Mouse (Mus musculus) limb, embryonic 11.5 days (tissue): ENCODE data around the gene Akr1cl. TPM values are rescaled to one million over a fixed set of nuclear protein-coding genes. Genes with fewer than 3 reads are reported as not detected.
A peak's percentile ranks its signal among the peaks of the same experiment; 100 is the strongest.
"Not testable (repeated sequence)": the region's sequence is repeated elsewhere in the genome, so short reads cannot be mapped to it uniquely, and the experiment has no call there.

ENCODE experiments used
- ATAC-seq: fragments of 200-750 bp; cut with Nextera tagmentation; 2 replicates; pipeline ENCODE4 v1.8.0; 2017; ENCODE audit warnings: low read depth; ENCODE audit not compliant: insufficient number of reproducible peaks, low FRiP score, low TSS enrichment
- DNase-seq: peaks from one replicate; pipeline ENCODE4 v3.0.0-alpha.2; 2015; ENCODE audit warnings: low spot score
- H3K27ac ChIP-seq: fragments of 300-500 bp; sonication (generic); replicated peaks from 2 replicates; pipeline ENCODE4 v1.5.1; 2014; ENCODE audit warnings: low read depth, mild to moderate bottlenecking, low read length
- H3K27me3 ChIP-seq: fragments of 300-500 bp; sonication (generic); 2 replicates; pipeline ENCODE4 v1.6.1; 2014; ENCODE audit warnings: mild to moderate bottlenecking, low read length, mixed read lengths; ENCODE audit not compliant: control insufficient read depth, insufficient read depth
- H3K36me3 ChIP-seq: fragments of 300-500 bp; sonication (generic); 2 replicates; pipeline ENCODE4 v1.6.1; 2014; ENCODE audit warnings: mild to moderate bottlenecking, low read length, moderate library complexity, mixed read lengths; ENCODE audit not compliant: control insufficient read depth, insufficient read depth
- H3K4me1 ChIP-seq: fragments of 300-500 bp; sonication (generic); 2 replicates; pipeline ENCODE4 v1.6.1; 2014; ENCODE audit warnings: low read length, mixed read lengths; ENCODE audit not compliant: control insufficient read depth, insufficient read depth
- H3K4me2 ChIP-seq: fragments of 300-500 bp; sonication (generic); 2 replicates; pipeline ENCODE4 v1.6.1; 2014; ENCODE audit warnings: low read depth, mild to moderate bottlenecking, moderate library complexity; ENCODE audit not compliant: severe bottlenecking
- H3K4me3 ChIP-seq: fragments of 300-500 bp; sonication (generic); 2 replicates; pipeline ENCODE4 v1.5.1; 2014; ENCODE audit warnings: low read depth, low read length
- H3K9ac ChIP-seq: fragments of 300-500 bp; sonication (generic); 2 replicates; pipeline ENCODE4 v1.6.1; 2014; ENCODE audit warnings: mild to moderate bottlenecking, low read length
- H3K9me3 ChIP-seq: fragments of 300-500 bp; sonication (generic); 2 replicates; pipeline ENCODE4 v1.6.1; 2016; ENCODE audit warnings: low read length; ENCODE audit not compliant: control insufficient read depth
- WGBS: fragments of 180-500 bp; shearing (Covaris S2); extraction: QIAGEN DNeasy Blood & Tissue Kit; methylation state at CpG from one replicate; pipeline ENCODE4 v1.1.7; 2014; 5-methylcytosine and 5-hydroxymethylcytosine counted together
- polyA plus RNA-seq: library from polyadenylated mRNA; unstranded; fragments of >200 nt; fragmentation: Nextera tagmentation; extraction: Ambion mirVana; gene quantifications from 2 replicates; pipeline ENCODE4 v1.2.1, GENCODE M21; 2014

The Akr1cl gene
- polyA plus RNA-seq, 1 experiment from 2014 or later: 0.15 TPM

GRCm38 (mm10) chr1:65050952-65051351, 18.4 kb upstream of the Akr1cl start, which contains the start of gene Cryge:
Gene Cryge, minus strand, starts transcription at chr1:65051149.
- H3K36me3 ChIP-seq, H3K4me1 ChIP-seq, H3K4me2 ChIP-seq, H3K9ac ChIP-seq, H3K27ac ChIP-seq, H3K27me3 ChIP-seq, H3K9me3 ChIP-seq, H3K4me3 ChIP-seq, ATAC-seq, DNase-seq: not testable (repeated sequence)
- WGBS: 78% methylated on average over 8 of the region's 12 CpGs

- Histone ChIP-seq H3K4me3 (no peak overlapping the region), H3K4me2 (no peak overlapping the region), H3K9me3 (no peaks in the 10 kb centered on the region), H3K4me1 (no peaks in the 10 kb centered on the region), H3K9ac (no peak overlapping the region), H3K27me3 (no peaks in the 10 kb centered on the region), H3K36me3 (no peaks in the 10 kb centered on the region), H3K27ac (no peak overlapping the region)
- DNase-seq (peak; percentile 24), ATAC-seq (no peak)
- WGBS: 67% methylated on average over 12 of the region's 12 CpGs
Observed at GRCm38 (mm10) chr1:65048781-65049180, 16.2 kb upstream of the Akr1cl start.

GRCm38 (mm10) chr1:65046401-65047109, 14.0 kb upstream of the Akr1cl start:
- Histone ChIP-seq H3K36me3 (no peaks in the 10 kb centered on the region), H3K27ac (no peak overlapping the region), H3K9me3 (no peaks in the 10 kb centered on the region), H3K9ac (no peak overlapping the region), H3K4me2 (no peak overlapping the region), H3K27me3 (no peaks in the 10 kb centered on the region), H3K4me1 (no peaks in the 10 kb centered on the region), H3K4me3 (no peak overlapping the region)
- ATAC-seq: no peak
- 37% methylated on average over 8 of the region's 8 CpGs for WGBS
- no peak for DNase-seq

- DNase-seq (no peak), ATAC-seq (no peak)
- 82% methylated on average over 2 of the region's 2 CpGs for WGBS
Observed at GRCm38 (mm10) chr1:65043433-65043832, 10.9 kb upstream of the Akr1cl start.

GRCm38 (mm10) chr1:65041837-65042236, 9.3 kb upstream of the Akr1cl start:
- WGBS: 93% methylated on average over 3 of the region's 3 CpGs
- no peak for ATAC-seq
- no peaks in the 10 kb centered on the region for H3K9me3 ChIP-seq
- no peaks in the 10 kb centered on the region for H3K36me3 ChIP-seq
- H3K4me1 ChIP-seq: no peaks in the 10 kb centered on the region
- no peak for DNase-seq
- no peak overlapping the region for H3K4me2 ChIP-seq
- no peaks in the 10 kb centered on the region for H3K27me3 ChIP-seq
- H3K4me3 ChIP-seq: no peak overlapping the region
- no peak overlapping the region for H3K27ac ChIP-seq
- no peak overlapping the region for H3K9ac ChIP-seq

More at GRCm38 (mm10) chr1:65043433-65043832, 10.9 kb upstream of the Akr1cl start:
- H3K4me3 ChIP-seq: no peak overlapping the region
- no peaks in the 10 kb centered on the region for H3K36me3 ChIP-seq
- H3K9ac ChIP-seq: no peak overlapping the region
- H3K27ac ChIP-seq: no peak overlapping the region
- H3K9me3 ChIP-seq: no peaks in the 10 kb centered on the region
- H3K4me2 ChIP-seq: no peak overlapping the region
- H3K27me3 ChIP-seq: no peaks in the 10 kb centered on the region
- no peaks in the 10 kb centered on the region for H3K4me1 ChIP-seq

GRCm38 (mm10) chr1:65040806-65041205, 8.2 kb upstream of the Akr1cl start:
- no peaks in the 10 kb centered on the region for H3K9me3 ChIP-seq
- no peak overlapping the region for H3K27ac ChIP-seq
- H3K4me3 ChIP-seq: no peak overlapping the region
- H3K9ac ChIP-seq: no peak overlapping the region
- no peaks in the 10 kb centered on the region for H3K4me1 ChIP-seq
- 87% methylated on average over 6 of the region's 6 CpGs for WGBS
- H3K4me2 ChIP-seq: no peak overlapping the region
- no peak for DNase-seq
- ATAC-seq: no peak
- no peaks in the 10 kb centered on the region for H3K36me3 ChIP-seq
- no peaks in the 10 kb centered on the region for H3K27me3 ChIP-seq

- H3K4me3 ChIP-seq: no peak overlapping the region
- no peak overlapping the region for H3K9ac ChIP-seq
- H3K27ac ChIP-seq: no peak overlapping the region
- no peak for DNase-seq
- H3K27me3 ChIP-seq: no peaks in the 10 kb centered on the region
- no peak for ATAC-seq
- H3K9me3 ChIP-seq: no peaks in the 10 kb centered on the region
- no peaks in the 10 kb centered on the region for H3K36me3 ChIP-seq
- no peak overlapping the region for H3K4me2 ChIP-seq
- WGBS: 74% methylated on average over 3 of the region's 3 CpGs
- no peaks in the 10 kb centered on the region for H3K4me1 ChIP-seq
Observed at GRCm38 (mm10) chr1:65039679-65040078, 7.1 kb upstream of the Akr1cl start.

GRCm38 (mm10) chr1:65037542-65037941, 5.0 kb upstream of the Akr1cl start:
- no peaks in the 10 kb centered on the region for H3K27me3 ChIP-seq
- 78% methylated on average over 2 of the region's 2 CpGs for WGBS
- no peak overlapping the region for H3K4me2 ChIP-seq

GRCm38 (mm10) chr1:65035513-65035912, 3.0 kb upstream of the Akr1cl start:
- Histone ChIP-seq H3K4me2 (no peak overlapping the region), H3K27ac (no peak overlapping the region), H3K4me3 (no peak overlapping the region), H3K4me1 (no peaks in the 10 kb centered on the region), H3K9ac (no peak overlapping the region), H3K27me3 (no peaks in the 10 kb centered on the region), H3K36me3 (no peaks in the 10 kb centered on the region), H3K9me3 (no peaks in the 10 kb centered on the region)
- 15% methylated on average over 3 of the region's 3 CpGs for WGBS
- ATAC-seq: no peak
- no peak for DNase-seq

More at GRCm38 (mm10) chr1:65037542-65037941, 5.0 kb upstream of the Akr1cl start:
- no peak overlapping the region for H3K4me3 ChIP-seq
- no peak overlapping the region for H3K9ac ChIP-seq
- H3K4me1 ChIP-seq: no peaks in the 10 kb centered on the region
- no peak for DNase-seq
- H3K36me3 ChIP-seq: no peaks in the 10 kb centered on the region
- H3K27ac ChIP-seq: no peak overlapping the region
- no peaks in the 10 kb centered on the region for H3K9me3 ChIP-seq
- no peak for ATAC-seq
